In genomic region chr10:52874712-52875111, GRCm38 (mm10) we compare ENCODE assay signal across 19 mouse cellular contexts.
DNase-seq lines count a peak whose midpoint lies in the region; ATAC-seq lines count a peak whose summit lies in the region.
"Had no signal": no experiment of that assay in that cellular context is flagged by ENCODE, and none has a peak within 500 bp of the region (broad histone marks: within the 10 kb centered on the region; RNA-seq: fewer than 3 reads in every experiment).

No protein-coding gene starts in this region.

- no peak for ATAC-seq in erythroblast, adult 5-6 weeks (replicated peaks; ENCODE audit: low FRiP score, poor library complexity, severe bottlenecking)
- ATAC-seq: forebrain, postnatal 0 days; midbrain, embryonic 13.5 days had no signal

- DNase-seq in kidney, postnatal 14 days = peak; percentile 2
- DNase-seq in kidney, adult 11 months = no peak
- DNase-seq in R1 (ENCODE audit: low read depth, low spot score) (peak; percentile 18), ZHBTc4 (ENCODE audit: low read depth, low spot score) (peak; percentile 26)
- DNase-seq in lung, postnatal 25 days (ENCODE audit: low spot score) = peak; percentile 7
- DNase-seq in left cerebral cortex, adult 18-20 months (ENCODE audit: low spot score in 2 of 2) = no peak
- DNase-seq: adrenal gland, postnatal 25 days; cerebellum, adult 8-10 months; cerebellum, postnatal 36 days; forebrain, postnatal 0 days; gastrocnemius, postnatal 25 days; heart, adult 18-20 months; heart, postnatal 14 days; kidney, adult 18-20 months; layer of hippocampus, adult 9-11 months; left cerebral cortex, postnatal 4 days; right cerebral cortex, postnatal 14 days had no signal

Comparison
In these comparisons a context has a peak if more than half of its experiments do, and no peak if none do; other contexts are left out.
1. DNase-seq: peak in kidney, postnatal 14 days (single experiment), R1 (single experiment), ZHBTc4 (single experiment) and lung, postnatal 25 days (single experiment); none in kidney, adult 11 months (single experiment) and left cerebral cortex, adult 18-20 months (0 of 2).